Mouse (Mus musculus): ENCODE results near the gene Snhg11. TPM values are rescaled to one million over a fixed set of nuclear protein-coding genes. Genes with fewer than 3 reads are reported as not detected.

The Snhg11 gene
- total and polyA plus RNA-seq, 3 experiments = 0.06 TPM; not detected in 2

- Histone ChIP-seq H3K9me3 (replicated peaks; ENCODE audit: insufficient read depth, low read length) (no peaks in the 10 kb centered on the region), H3K4me1 (ENCODE audit: control insufficient read depth in 1 of 2, insufficient read depth in 2 of 2, low read length in 2 of 2) (peaks cover 5 to 13% of the 10 kb centered on the region in 2 experiments), H3K27ac (ENCODE audit: control insufficient read depth, low read depth, low read length) (no peak overlapping the region), H3K36me3 (ENCODE audit: control insufficient read depth in 1 of 2, insufficient read depth in 2 of 2, low read length in 2 of 2) (peaks cover 0 to 2% of the 10 kb centered on the region in 2 experiments; a peak in 1 of 4 replicates), H3K27me3 (ENCODE audit: control insufficient read depth in 1 of 2, insufficient read depth in 2 of 2, low read length in 2 of 2) (no peaks in the 10 kb centered on the region), H3K4me3 (ENCODE audit: control insufficient read depth in 1 of 2, insufficient read depth in 1 of 2, low read depth in 2 of 2, low read length in 2 of 2) (no peak overlapping the region), H3K9ac (ENCODE audit: control insufficient read depth, low read depth, low read length, poor library complexity, severe bottlenecking) (no peak overlapping the region), H3K79me2 (ENCODE audit: control insufficient read depth, insufficient read depth, low read length, poor library complexity) (no peaks in the 10 kb centered on the region)
- TF ChIP-seq TCF12 (IDR thresholded peaks at IDR 0.05; ENCODE audit: low read depth, low read length) (no peak), POLR2AphosphoS2 (IDR thresholded peaks at IDR 0.05; ENCODE audit: low read length) (no peak), NELFE (IDR thresholded peaks at IDR 0.05; ENCODE audit: low read depth, low read length) (no peak)
- no peak for DNase-seq (ENCODE audit: low read depth, low spot score)
Observed at GRCm38 (mm10) chr2:158376123-158376687, 767 bp downstream of the Snhg11 start.

GRCm38 (mm10) chr2:158376798-158377197 is 1.4 kb downstream of the Snhg11 start:
- Histone ChIP-seq H3K9ac (ENCODE audit: control insufficient read depth, low read depth, low read length, poor library complexity, severe bottlenecking) (no peak overlapping the region), H3K27me3 (ENCODE audit: control insufficient read depth in 1 of 2, insufficient read depth in 2 of 2, low read length in 2 of 2) (no peaks in the 10 kb centered on the region), H3K27ac (ENCODE audit: control insufficient read depth, low read depth, low read length) (no peak overlapping the region), H3K4me1 (ENCODE audit: control insufficient read depth in 1 of 2, insufficient read depth in 2 of 2, low read length in 2 of 2) (peaks cover 5 to 13% of the 10 kb centered on the region in 2 experiments), H3K9me3 (replicated peaks; ENCODE audit: insufficient read depth, low read length) (no peaks in the 10 kb centered on the region), H3K4me3 (ENCODE audit: control insufficient read depth in 1 of 2, insufficient read depth in 1 of 2, low read depth in 2 of 2, low read length in 2 of 2) (no peak overlapping the region), H3K36me3 (ENCODE audit: control insufficient read depth in 1 of 2, insufficient read depth in 2 of 2, low read length in 2 of 2) (peaks cover 0 to 2% of the 10 kb centered on the region in 2 experiments; a peak in 1 of 4 replicates), H3K79me2 (ENCODE audit: control insufficient read depth, insufficient read depth, low read length, poor library complexity) (no peaks in the 10 kb centered on the region)
- TF ChIP-seq GATA1 (IDR thresholded peaks at IDR 0.05; ENCODE audit: low read depth, low read length) (no peak), ZKSCAN1 (IDR thresholded peaks at IDR 0.05; ENCODE audit: low read depth, low read length) (no peak)
- no peak for DNase-seq (ENCODE audit: low read depth, low spot score)

- Histone ChIP-seq H3K79me2 (ENCODE audit: control insufficient read depth, insufficient read depth, low read length, poor library complexity) (no peaks in the 10 kb centered on the region), H3K9me3 (replicated peaks; ENCODE audit: insufficient read depth, low read length) (no peaks in the 10 kb centered on the region), H3K36me3 (ENCODE audit: control insufficient read depth in 1 of 2, insufficient read depth in 2 of 2, low read length in 2 of 2) (no peaks in the 10 kb centered on the region), H3K4me3 (ENCODE audit: control insufficient read depth in 1 of 2, insufficient read depth in 1 of 2, low read depth in 2 of 2, low read length in 2 of 2) (no peak overlapping the region), H3K4me1 (ENCODE audit: control insufficient read depth in 1 of 2, insufficient read depth in 2 of 2, low read length in 2 of 2) (peaks cover 4 to 11% of the 10 kb centered on the region in 2 experiments), H3K27ac (ENCODE audit: control insufficient read depth, low read depth, low read length) (no peak overlapping the region), H3K27me3 (ENCODE audit: control insufficient read depth in 1 of 2, insufficient read depth in 2 of 2, low read length in 2 of 2) (no peaks in the 10 kb centered on the region), H3K9ac (ENCODE audit: control insufficient read depth, low read depth, low read length, poor library complexity, severe bottlenecking) (no peak overlapping the region)
- TF ChIP-seq USF1 (IDR thresholded peaks at IDR 0.05; ENCODE audit: low read depth, low read length) = no peak
- no peak for TF ChIP-seq MAFK (IDR thresholded peaks at IDR 0.05; ENCODE audit: borderline replicate concordance, low read depth, low read length)
- no peak for TF ChIP-seq CHD1 (IDR thresholded peaks at IDR 0.05; ENCODE audit: low read depth, low read length)
- no peak for TF ChIP-seq TBP (IDR thresholded peaks at IDR 0.05; ENCODE audit: low read depth, low read length)
- TF ChIP-seq NRF1 (IDR thresholded peaks at IDR 0.05; ENCODE audit: insufficient read depth, low read depth, low read length, poor library complexity, severe bottlenecking) = no peak
- TF ChIP-seq MEF2A (IDR thresholded peaks at IDR 0.05; ENCODE audit: extremely low read depth, insufficient replicate concordance, low read depth, low read length, poor library complexity, severe bottlenecking) = no peak
- no peak for TF ChIP-seq CTCF (IDR thresholded peaks at IDR 0.05 in 2 of 3, conservative IDR thresholded peaks at IDR 0.05 in 1 of 3; ENCODE audit: control insufficient read depth in 1 of 3, insufficient read depth in 1 of 3, low read depth in 2 of 3, low read length in 3 of 3, poor library complexity in 1 of 3, severe bottlenecking in 1 of 3)
- no peak for TF ChIP-seq HCFC1 (IDR thresholded peaks at IDR 0.05; ENCODE audit: low read depth, low read length)
- no peak for TF ChIP-seq RCOR1 (IDR thresholded peaks at IDR 0.05; ENCODE audit: low read depth, low read length)
- TF ChIP-seq ZC3H11A (IDR thresholded peaks at IDR 0.05; ENCODE audit: low read depth, low read length) = no peak
- TF ChIP-seq KAT2A (conservative IDR thresholded peaks at IDR 0.05; ENCODE audit: low read depth, low read length) = no peak
- no peak for TF ChIP-seq SMC3 (IDR thresholded peaks at IDR 0.05; ENCODE audit: low read depth, low read length)
- TF ChIP-seq E2F4 (IDR thresholded peaks at IDR 0.05; ENCODE audit: borderline replicate concordance, low read depth, low read length) = no peak
- no peak for TF ChIP-seq MYC (IDR thresholded peaks at IDR 0.05; ENCODE audit: low read depth, low read length)
- no peak for TF ChIP-seq POLR2AphosphoS2 (IDR thresholded peaks at IDR 0.05; ENCODE audit: low read length)
- TF ChIP-seq MAZ (IDR thresholded peaks at IDR 0.05; ENCODE audit: low read depth, low read length) = no peak
- no peak for TF ChIP-seq ETS1 (IDR thresholded peaks at IDR 0.05; ENCODE audit: low read depth, low read length)
- DNase-seq (ENCODE audit: low read depth, low spot score) = no peak
Observed at GRCm38 (mm10) chr2:158377811-158378210, 2.4 kb downstream of the Snhg11 start.
